Mouse (Mus musculus) liver, embryonic 12.5 days (tissue): ENCODE measurements at regions not wholly inside any gene's neighbourhood (a gene's known extent, or its start where the extent isn't known, plus 50 kb on each side); places are given as distances from the start of the nearest gene placed in this dataset.

Source experiments
- ATAC-seq: fragments of 200-750 bp; cut with Nextera tagmentation; 2 replicates; pipeline ENCODE4 v1.8.0; 2017; ENCODE audit warnings: moderate number of reproducible peaks, mild to moderate bottlenecking, moderate library complexity
- H3K27ac ChIP-seq: fragments of 300-500 bp; sonication (generic); 2 replicates; pipeline ENCODE4 v1.5.1; 2016; ENCODE audit warnings: mild to moderate bottlenecking
- H3K27me3 ChIP-seq: fragments of 300-500 bp; sonication (generic); replicated peaks from 2 replicates; pipeline ENCODE4 v1.6.1; 2016; ENCODE audit warnings: mild to moderate bottlenecking, moderate library complexity
- H3K36me3 ChIP-seq: fragments of 300-500 bp; sonication (generic); 2 replicates; pipeline ENCODE4 v1.6.1; 2016; ENCODE audit warnings: mild to moderate bottlenecking, moderate library complexity
- H3K4me1 ChIP-seq: fragments of 300-500 bp; sonication (generic); 2 replicates; pipeline ENCODE4 v1.6.1; 2016
- H3K4me2 ChIP-seq: fragments of 300-500 bp; sonication (generic); 2 replicates; pipeline ENCODE4 v1.6.1; 2016; ENCODE audit warnings: mild to moderate bottlenecking, moderate library complexity
- H3K4me3 ChIP-seq: fragments of 300-500 bp; sonication (generic); 2 replicates; pipeline ENCODE4 v1.5.1; 2016; ENCODE audit warnings: mild to moderate bottlenecking, moderate library complexity
- H3K9ac ChIP-seq: fragments of 300-500 bp; sonication (generic); 2 replicates; pipeline ENCODE4 v1.6.1; 2016; ENCODE audit warnings: mild to moderate bottlenecking, moderate library complexity
- H3K9me3 ChIP-seq: fragments of 300-500 bp; sonication (generic); replicated peaks from 2 replicates; pipeline ENCODE4 v1.6.1; 2016; ENCODE audit warnings: mild to moderate bottlenecking, moderate library complexity
- WGBS: fragments of 180-500 bp; shearing (Covaris S2); methylation state at CpG from one replicate; pipeline ENCODE4 v1.1.7; 2016; ENCODE audit not compliant: insufficient replicate concordance; 5-methylcytosine and 5-hydroxymethylcytosine counted together

DNA sequence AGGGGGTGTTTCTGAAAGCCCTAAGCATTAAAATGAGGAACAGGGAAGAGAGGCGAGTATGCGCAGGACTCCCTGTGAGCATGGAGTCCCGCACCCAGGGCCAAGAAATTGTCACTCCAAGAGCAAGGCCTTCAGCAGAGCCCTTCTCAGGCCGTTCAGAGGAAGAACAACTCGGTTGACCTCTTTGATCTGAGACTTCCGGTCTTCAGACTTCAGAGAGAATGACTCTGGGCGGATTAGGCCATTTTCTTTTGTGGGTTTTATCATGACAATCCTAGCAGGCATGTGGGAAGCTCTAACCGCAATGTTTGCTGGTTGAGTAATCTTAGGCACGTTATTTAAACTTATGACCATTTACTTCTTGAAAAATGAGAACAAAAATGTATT is 193.9 kb upstream of the Creb1 start:
- Histone ChIP-seq H3K27ac (no peak overlapping the region), H3K9me3 (no peaks in the 10 kb centered on the region), H3K9ac (no peak overlapping the region), H3K36me3 (no peaks in the 10 kb centered on the region), H3K4me3 (no peak overlapping the region), H3K4me2 (no peak overlapping the region), H3K4me1 (no peaks in the 10 kb centered on the region), H3K27me3 (no peaks in the 10 kb centered on the region)
- WGBS: 24% methylated on average over 9 of the region's 9 CpGs
- ATAC-seq: no peak

DNA sequence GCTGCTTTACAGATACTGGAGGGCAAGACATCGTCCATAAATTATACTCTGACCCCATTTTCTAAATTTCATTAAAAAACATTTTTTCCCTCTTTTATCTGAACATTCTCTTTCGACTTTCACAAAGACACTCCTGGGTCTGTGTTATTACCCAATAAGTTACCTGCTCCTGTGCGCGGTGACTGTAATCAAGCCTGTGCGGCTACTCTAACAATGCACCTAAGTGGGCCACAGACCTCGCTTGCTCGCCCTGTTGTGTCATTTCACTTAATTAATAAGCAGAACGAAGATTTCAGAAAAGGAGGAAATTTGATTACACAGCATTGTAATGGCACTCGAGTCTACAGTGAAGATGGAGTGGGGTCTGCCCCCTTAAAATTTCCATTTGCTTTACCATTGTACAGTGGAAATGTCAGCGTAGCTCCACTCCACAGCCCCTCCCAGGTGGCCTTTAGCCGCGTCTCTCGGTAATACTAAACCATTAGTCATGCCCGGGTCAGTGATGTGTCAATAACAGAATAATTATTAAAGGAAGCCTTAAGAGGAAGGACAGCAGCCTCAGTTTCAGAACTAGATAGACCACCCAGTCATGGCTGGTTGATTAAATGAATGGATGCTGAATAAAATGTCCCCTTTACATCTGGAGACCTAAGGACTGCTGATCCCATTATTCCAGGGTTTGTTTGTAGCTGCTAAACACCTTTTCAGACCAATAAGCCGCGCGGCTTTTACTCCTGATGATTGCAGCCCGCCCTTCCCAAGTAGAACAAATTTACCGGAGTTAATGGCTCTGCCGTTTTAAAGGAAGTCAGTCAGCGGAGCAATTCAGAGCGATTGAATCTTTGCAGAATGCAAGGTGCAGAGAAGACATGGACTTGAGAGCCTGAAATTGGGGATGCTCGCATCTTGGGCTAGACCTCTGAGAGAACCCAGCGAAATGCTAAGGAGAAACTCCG is 194.5 kb upstream of the Creb1 start:
- no peaks in the 10 kb centered on the region for H3K4me1 ChIP-seq
- no peak overlapping the region for H3K9ac ChIP-seq
- H3K4me3 ChIP-seq: no peak overlapping the region
- H3K27me3 ChIP-seq: no peaks in the 10 kb centered on the region
- no peaks in the 10 kb centered on the region for H3K9me3 ChIP-seq
- H3K36me3 ChIP-seq: no peaks in the 10 kb centered on the region
- ATAC-seq: no peak
- no peak overlapping the region for H3K27ac ChIP-seq
- 62% methylated on average over 25 of the region's 25 CpGs for WGBS
- no peak overlapping the region for H3K4me2 ChIP-seq

DNA sequence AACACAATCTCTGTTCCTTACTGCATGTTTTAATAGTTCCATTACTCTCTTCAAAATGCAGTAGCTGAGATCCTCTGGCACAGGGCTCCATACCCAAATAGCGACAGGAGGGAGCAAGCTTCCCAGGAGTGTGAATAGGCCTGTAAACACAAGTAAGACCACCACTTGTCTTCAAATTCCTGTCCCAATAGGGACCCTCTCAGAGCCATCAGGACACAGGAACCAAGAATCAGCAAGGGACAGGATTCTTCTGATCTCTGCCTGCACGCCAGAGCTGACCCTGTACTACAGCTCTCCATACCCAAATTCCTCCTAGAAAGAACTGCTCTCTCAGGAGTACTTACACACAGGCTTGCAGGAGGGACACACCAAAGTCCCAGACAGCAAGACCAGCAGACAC is 200.9 kb upstream of the Creb1 start:
- ATAC-seq: no peak
- Histone ChIP-seq H3K27ac (no peak overlapping the region), H3K4me1 (no peaks in the 10 kb centered on the region), H3K36me3 (no peaks in the 10 kb centered on the region), H3K27me3 (no peaks in the 10 kb centered on the region), H3K4me2 (no peak overlapping the region), H3K4me3 (no peak overlapping the region), H3K9ac (no peak overlapping the region), H3K9me3 (no peaks in the 10 kb centered on the region)
- 71% methylated on average over 2 of the region's 2 CpGs for WGBS

DNA sequence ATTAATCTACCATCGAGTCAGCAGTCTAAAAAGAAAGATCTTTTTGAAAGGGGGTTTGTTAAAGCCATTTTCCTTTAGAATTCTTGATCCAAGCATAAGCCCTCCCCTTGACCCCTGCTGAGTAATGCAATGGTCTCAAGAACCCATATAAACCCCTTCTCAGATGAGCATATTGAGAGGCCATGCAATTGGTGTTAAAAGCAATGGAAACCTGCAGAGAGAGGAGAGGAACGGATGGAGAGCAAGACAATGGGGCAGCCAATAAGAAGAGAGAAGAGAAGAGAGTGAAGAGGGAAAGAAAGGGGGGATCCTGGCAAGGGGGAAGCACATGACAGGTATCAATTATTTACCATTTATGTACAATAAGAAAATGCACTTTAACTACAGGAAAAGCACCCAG is 201.7 kb upstream of the Creb1 start:
- Histone ChIP-seq H3K4me3 (no peak overlapping the region), H3K36me3 (no peaks in the 10 kb centered on the region), H3K9me3 (no peaks in the 10 kb centered on the region), H3K4me2 (no peak overlapping the region), H3K27ac (no peak overlapping the region), H3K4me1 (no peaks in the 10 kb centered on the region), H3K9ac (no peak overlapping the region), H3K27me3 (no peaks in the 10 kb centered on the region)
- no peak for ATAC-seq
- 56% methylated on average over 2 of the region's 2 CpGs for WGBS

DNA sequence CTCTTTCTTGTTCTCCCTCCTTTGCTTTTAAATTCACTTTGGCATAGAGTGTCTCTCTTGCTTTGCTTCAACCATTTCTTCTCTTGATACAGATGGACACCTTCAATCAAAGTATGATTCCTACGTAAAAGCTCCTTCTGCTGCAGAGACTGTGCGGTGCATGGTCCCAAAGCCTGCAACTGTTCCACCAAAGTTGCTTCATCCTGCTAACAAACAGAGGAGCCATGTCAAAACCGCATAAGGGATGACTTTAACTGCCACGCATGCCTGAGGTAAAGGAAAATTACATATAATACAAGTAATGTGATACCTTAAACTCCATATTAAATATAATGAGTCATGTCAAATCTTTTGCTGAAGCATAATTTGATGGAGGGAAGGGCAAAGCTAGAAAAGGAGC is 200.1 kb upstream of the Klf7 start:
- H3K4me1 ChIP-seq: no peaks in the 10 kb centered on the region
- no peak overlapping the region for H3K4me3 ChIP-seq
- no peak overlapping the region for H3K27ac ChIP-seq
- no peak for ATAC-seq
- H3K4me2 ChIP-seq: no peak overlapping the region
- H3K9ac ChIP-seq: no peak overlapping the region
- H3K27me3 ChIP-seq: no peaks in the 10 kb centered on the region
- no peaks in the 10 kb centered on the region for H3K36me3 ChIP-seq
- H3K9me3 ChIP-seq: no peaks in the 10 kb centered on the region
- 73% methylated on average over 4 of the region's 4 CpGs for WGBS

DNA sequence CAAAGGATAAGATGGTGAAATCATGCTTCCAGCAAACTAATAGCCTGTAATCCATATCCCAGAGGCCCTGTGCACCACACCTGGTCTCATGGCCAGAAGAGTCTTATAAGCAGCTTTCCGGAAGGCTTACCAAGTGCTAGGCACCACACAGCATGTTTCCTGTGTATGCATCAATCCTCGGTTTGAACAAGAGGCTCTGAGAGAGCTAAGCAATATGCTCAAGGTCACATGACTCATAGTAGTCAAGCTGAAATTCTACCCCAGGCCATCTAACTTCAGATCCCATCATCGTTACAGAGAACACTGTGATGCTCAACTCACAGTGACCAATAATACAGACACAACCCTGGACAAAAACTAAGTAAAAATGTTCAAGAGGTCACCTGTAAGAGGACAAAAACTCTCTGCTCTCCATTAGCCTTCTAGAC is 197.1 kb upstream of the Klf7 start:
- 59% methylated on average over 3 of the region's 3 CpGs for WGBS
- Histone ChIP-seq H3K4me2 (no peak overlapping the region), H3K27ac (no peak overlapping the region), H3K4me3 (no peak overlapping the region), H3K9ac (no peak overlapping the region), H3K9me3 (no peaks in the 10 kb centered on the region), H3K36me3 (no peaks in the 10 kb centered on the region), H3K27me3 (no peaks in the 10 kb centered on the region), H3K4me1 (no peaks in the 10 kb centered on the region)
- ATAC-seq: no peak

DNA sequence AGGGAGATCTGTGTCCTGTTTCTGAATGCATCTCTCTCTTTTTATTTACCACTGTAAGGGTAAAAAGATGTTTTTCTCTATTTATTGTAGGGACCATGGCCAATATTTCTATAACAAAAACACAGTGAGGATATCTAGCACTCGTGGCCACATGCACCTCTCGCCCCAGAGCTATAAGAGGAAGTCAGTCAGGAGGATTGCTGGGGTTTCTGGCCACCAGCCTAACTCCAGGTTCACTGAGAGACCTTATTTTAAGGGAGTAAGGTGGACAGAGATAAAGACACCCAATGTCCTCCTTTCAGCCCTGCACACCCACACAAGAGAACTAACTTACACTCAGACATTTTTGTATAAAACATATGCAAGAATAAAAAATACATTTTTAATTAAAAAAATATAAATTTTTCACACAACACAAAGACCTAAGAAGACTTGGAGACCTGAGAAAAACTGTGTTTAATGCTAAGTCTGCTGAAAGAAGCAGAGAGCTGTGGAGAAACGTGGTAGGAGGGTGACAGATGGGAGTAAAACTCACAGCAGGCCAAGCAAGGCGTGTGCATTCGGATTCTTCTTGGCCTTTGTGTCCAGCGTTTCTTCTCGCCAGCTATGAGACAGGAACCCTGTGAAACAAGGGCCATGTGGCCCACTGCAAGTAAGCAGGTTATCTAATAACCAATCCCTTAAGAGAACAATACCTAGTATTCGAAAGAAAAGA is 196.5 kb upstream of the Klf7 start:
- H3K4me3 ChIP-seq: no peak overlapping the region
- H3K36me3 ChIP-seq: no peaks in the 10 kb centered on the region
- no peak overlapping the region for H3K9ac ChIP-seq
- no peak overlapping the region for H3K4me2 ChIP-seq
- H3K4me1 ChIP-seq: no peaks in the 10 kb centered on the region
- ATAC-seq: no peak
- WGBS: 52% methylated on average over 8 of the region's 8 CpGs
- no peaks in the 10 kb centered on the region for H3K27me3 ChIP-seq
- no peaks in the 10 kb centered on the region for H3K9me3 ChIP-seq
- no peak overlapping the region for H3K27ac ChIP-seq

DNA sequence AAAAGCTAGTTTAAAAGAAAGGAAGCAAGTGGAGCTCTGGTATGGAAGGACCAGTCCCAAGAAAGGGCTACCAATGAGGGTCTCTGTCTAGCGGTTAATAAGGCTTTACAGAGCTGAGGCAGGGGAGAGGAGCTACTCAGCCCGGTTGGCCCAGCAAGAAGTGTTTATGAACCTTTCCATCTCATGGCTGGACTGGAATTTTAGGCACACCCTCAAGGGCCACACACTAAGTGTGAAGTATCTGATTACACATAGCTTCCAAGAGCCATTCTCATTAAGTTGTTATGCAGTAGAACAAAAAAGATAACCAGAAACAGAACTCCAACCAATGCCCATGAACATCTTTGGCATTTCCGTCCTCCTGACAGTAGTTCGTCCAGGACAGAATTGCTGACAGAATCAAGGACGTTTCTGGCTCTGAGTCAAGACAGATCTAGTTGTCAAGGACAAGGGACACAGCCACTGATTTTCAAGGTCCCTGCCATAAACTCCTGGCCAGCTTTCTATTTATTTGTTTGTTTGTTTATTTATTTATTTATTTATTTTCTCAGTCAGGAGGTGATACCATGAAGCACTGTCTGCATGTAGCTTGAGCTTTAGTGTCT is 195.1 kb upstream of the Klf7 start:
- Histone ChIP-seq H3K27ac (no peak overlapping the region), H3K36me3 (no peaks in the 10 kb centered on the region), H3K4me1 (no peaks in the 10 kb centered on the region), H3K27me3 (no peaks in the 10 kb centered on the region), H3K9me3 (no peaks in the 10 kb centered on the region), H3K4me3 (no peak overlapping the region), H3K4me2 (no peak overlapping the region), H3K9ac (no peak overlapping the region)
- no peak for ATAC-seq
- WGBS: 70% methylated on average over 5 of the region's 5 CpGs

DNA sequence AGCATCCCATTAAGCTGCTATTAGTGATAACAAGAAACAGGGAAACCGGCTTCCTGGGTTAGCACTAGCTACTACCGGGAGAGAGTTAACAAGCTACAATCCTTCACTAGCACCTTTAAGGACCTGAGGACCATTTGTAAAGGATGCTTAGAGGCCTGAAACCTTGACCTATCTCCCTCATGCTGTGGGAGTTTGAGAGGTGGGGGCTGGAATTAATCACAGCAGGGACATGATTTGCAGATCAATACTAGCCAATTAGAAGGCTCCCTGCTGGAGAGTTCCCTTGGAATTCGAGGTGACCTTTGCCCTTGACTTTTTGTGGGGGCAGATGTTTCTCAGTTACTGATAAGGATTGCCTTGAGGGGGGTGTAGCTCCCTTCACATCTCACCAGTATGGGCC is 189.3 kb upstream of the Klf7 start:
- no peaks in the 10 kb centered on the region for H3K27me3 ChIP-seq
- 39% methylated on average over 3 of the region's 3 CpGs for WGBS

DNA sequence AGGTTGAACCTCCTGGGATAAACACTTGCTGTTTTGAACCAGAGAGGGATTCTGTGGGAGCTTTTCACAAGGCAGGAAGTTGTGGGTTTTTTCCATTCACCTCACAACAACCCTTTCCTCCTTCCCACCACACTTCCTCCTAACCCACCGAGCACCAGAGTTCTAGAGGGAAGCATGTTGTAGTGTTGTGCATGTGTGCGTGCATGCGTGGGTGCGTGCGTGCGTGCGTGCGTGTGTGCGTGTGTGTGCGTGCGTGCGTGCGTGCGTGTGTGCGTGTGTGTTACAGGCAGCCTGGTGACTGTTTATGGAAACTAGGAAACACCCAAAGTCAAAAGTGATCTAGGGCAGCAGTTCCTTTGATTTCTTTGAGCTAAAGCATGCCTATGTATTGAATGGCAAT is 186.5 kb upstream of the Klf7 start:
- no peaks in the 10 kb centered on the region for H3K4me1 ChIP-seq

More for the DNA sequence above, 189.3 kb upstream of the Klf7 start:
- H3K9ac ChIP-seq: no peak overlapping the region
- H3K36me3 ChIP-seq: no peaks in the 10 kb centered on the region
- no peak overlapping the region for H3K4me2 ChIP-seq
- H3K27ac ChIP-seq: no peak overlapping the region
- H3K4me1 ChIP-seq: no peaks in the 10 kb centered on the region
- no peaks in the 10 kb centered on the region for H3K9me3 ChIP-seq
- no peak overlapping the region for H3K4me3 ChIP-seq
- ATAC-seq: no peak

DNA sequence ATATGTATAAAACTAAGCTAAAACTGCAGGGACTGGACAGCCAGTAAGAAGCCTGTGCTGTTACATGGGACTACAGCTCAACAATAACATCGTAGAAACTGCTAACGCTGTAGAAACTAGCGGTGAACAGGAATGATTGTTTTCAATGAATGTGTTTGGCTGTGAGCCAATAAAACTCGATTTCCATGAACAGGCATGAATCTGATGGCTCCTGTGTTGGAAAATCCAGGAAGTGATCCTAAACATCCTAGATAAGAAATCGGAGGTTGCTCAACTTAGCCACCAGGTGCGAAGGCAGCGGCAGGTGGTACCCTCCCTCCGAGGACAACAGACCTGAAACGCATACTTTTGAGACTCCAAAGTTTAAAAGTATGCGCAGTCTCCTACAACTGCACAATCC is 186.0 kb upstream of the Klf7 start:
- no peaks in the 10 kb centered on the region for H3K27me3 ChIP-seq
- no peaks in the 10 kb centered on the region for H3K4me1 ChIP-seq
- no peak overlapping the region for H3K27ac ChIP-seq
- H3K36me3 ChIP-seq: no peaks in the 10 kb centered on the region
- no peak overlapping the region for H3K9ac ChIP-seq
- no peak overlapping the region for H3K4me2 ChIP-seq
- 54% methylated on average over 10 of the region's 10 CpGs for WGBS
- no peaks in the 10 kb centered on the region for H3K9me3 ChIP-seq
- H3K4me3 ChIP-seq: no peak overlapping the region
- no peak for ATAC-seq

More for the DNA sequence above, 186.5 kb upstream of the Klf7 start:
- Histone ChIP-seq H3K4me3 (no peak overlapping the region), H3K27me3 (no peaks in the 10 kb centered on the region), H3K36me3 (no peaks in the 10 kb centered on the region), H3K4me2 (no peak overlapping the region), H3K9ac (no peak overlapping the region), H3K27ac (no peak overlapping the region), H3K9me3 (no peaks in the 10 kb centered on the region)
- no peak for ATAC-seq
- WGBS: 71% methylated on average over 15 of the region's 15 CpGs
